Mouse (Mus musculus) hindbrain, embryonic 13.5 days (tissue): Measurements from ENCODE around the gene Shisal2a. TPM values are rescaled to one million over a fixed set of nuclear protein-coding genes. Genes with fewer than 3 reads are reported as not detected.

ENCODE experiments used
- ATAC-seq: fragments of 200-750 bp; cut with Nextera tagmentation; 2 replicates; pipeline ENCODE4 v1.8.0; 2017; ENCODE audit warnings: moderate TSS enrichment; ENCODE audit not compliant: low FRiP score
- H3K27ac ChIP-seq: fragments of 300-500 bp; sonication (generic); 2 replicates; pipeline ENCODE4 v1.5.1; 2015; ENCODE audit warnings: inconsistent platforms, mild to moderate bottlenecking, moderate library complexity
- H3K27me3 ChIP-seq: fragments of 300-500 bp; sonication (generic); 2 replicates; pipeline ENCODE4 v1.6.1; 2015; ENCODE audit warnings: mild to moderate bottlenecking, inconsistent platforms
- H3K36me3 ChIP-seq: fragments of 300-500 bp; sonication (generic); 2 replicates; pipeline ENCODE4 v1.6.1; 2015; ENCODE audit warnings: mild to moderate bottlenecking, inconsistent platforms
- H3K4me1 ChIP-seq: fragments of 300-500 bp; sonication (generic); replicated peaks from 2 replicates; pipeline ENCODE4 v1.6.1; 2015; ENCODE audit warnings: inconsistent platforms
- H3K4me2 ChIP-seq: fragments of 300-500 bp; sonication (generic); 2 replicates; pipeline ENCODE4 v1.6.1; 2015; ENCODE audit warnings: inconsistent platforms, mild to moderate bottlenecking, moderate library complexity
- H3K4me3 ChIP-seq: fragments of 300-500 bp; sonication (generic); 2 replicates; pipeline ENCODE4 v1.5.1; 2015; ENCODE audit warnings: mild to moderate bottlenecking, inconsistent platforms
- H3K9ac ChIP-seq: fragments of 300-500 bp; sonication (generic); 2 replicates; pipeline ENCODE4 v1.6.1; 2015; ENCODE audit warnings: mild to moderate bottlenecking, inconsistent platforms
- H3K9me3 ChIP-seq: fragments of 300-500 bp; sonication (generic); 2 replicates; pipeline ENCODE4 v1.6.1; 2016; ENCODE audit warnings: inconsistent platforms
- WGBS: fragments of 180-500 bp; shearing (Covaris S2); methylation state at CpG from one replicate; pipeline ENCODE4 v1.1.7; 2015; 5-methylcytosine and 5-hydroxymethylcytosine counted together
- polyA plus RNA-seq: library from polyadenylated mRNA; unstranded; fragments of >200 nt; fragmentation: Nextera tagmentation; extraction: Ambion mirVana; gene quantifications from 2 replicates; pipeline ENCODE4 v1.2.1, GENCODE M21; 2015

The Shisal2a gene
- polyA plus RNA-seq, 1 experiment from 2014 or later: 4.9 TPM

DNA sequence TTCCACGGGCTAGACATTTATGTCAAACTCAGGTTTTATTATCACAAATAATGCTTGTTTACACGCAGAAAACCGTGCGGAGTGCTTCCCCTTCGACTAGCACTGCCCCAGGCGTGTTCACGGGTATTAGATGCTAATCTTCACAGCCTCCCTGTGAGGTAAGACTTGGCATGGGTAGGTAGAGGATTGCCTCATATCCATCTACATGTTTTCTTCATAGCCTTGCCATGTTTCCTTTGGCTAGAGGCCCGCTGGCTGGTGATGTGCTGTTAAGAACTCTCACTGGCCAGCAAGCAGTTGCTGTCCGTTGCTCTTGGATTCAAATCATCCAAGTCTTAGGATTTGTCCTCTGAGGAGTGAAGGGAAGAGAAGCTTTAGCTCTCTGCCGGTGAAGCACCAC lies 17.2 kb upstream of the Shisal2a start:
- Histone ChIP-seq H3K4me3 (no peak overlapping the region), H3K9me3 (no peaks in the 10 kb centered on the region), H3K4me2 (no peak overlapping the region), H3K9ac (no peak overlapping the region), H3K27me3 (no peaks in the 10 kb centered on the region), H3K27ac (no peak overlapping the region), H3K4me1 (no peaks in the 10 kb centered on the region), H3K36me3 (peaks cover 16% of the 10 kb centered on the region)
- ATAC-seq: no peak
- WGBS: 94% methylated on average over 10 of the region's 10 CpGs

- no peak for ATAC-seq
- Histone ChIP-seq H3K36me3 (no peaks in the 10 kb centered on the region), H3K9me3 (no peaks in the 10 kb centered on the region), H3K27me3 (no peaks in the 10 kb centered on the region), H3K9ac (no peak overlapping the region), H3K4me3 (no peak overlapping the region), H3K4me2 (no peak overlapping the region), H3K4me1 (no peaks in the 10 kb centered on the region), H3K27ac (no peak overlapping the region)
Measured at GRCm38 (mm10) chr4:108394236-108394635, 11.1 kb upstream of the Shisal2a start.

DNA sequence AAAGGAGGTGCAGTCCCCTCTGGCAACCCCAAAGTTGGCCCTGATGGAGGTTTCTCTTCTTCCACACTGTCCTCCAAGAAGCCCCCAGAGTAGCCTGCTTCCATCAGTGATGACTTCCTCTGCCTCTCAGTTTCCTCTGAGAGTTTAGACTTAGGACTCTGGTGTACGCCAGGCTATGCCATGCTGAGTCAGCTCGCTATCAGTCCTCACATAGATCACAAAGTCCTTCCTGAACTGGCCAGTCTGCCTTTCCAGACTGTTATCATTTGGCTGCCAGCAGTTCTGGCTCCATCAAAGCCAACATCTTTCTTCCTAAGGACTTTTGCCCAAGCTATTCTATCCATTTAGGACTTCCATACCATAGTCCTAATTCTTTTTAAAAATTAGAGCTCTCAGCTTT lies 9.4 kb upstream of the Shisal2a start:
- Histone ChIP-seq H3K9ac (no peak overlapping the region), H3K36me3 (no peaks in the 10 kb centered on the region), H3K27ac (no peak overlapping the region), H3K4me1 (peaks cover 11% of the 10 kb centered on the region), H3K27me3 (no peaks in the 10 kb centered on the region), H3K4me2 (no peak overlapping the region), H3K4me3 (no peak overlapping the region), H3K9me3 (no peaks in the 10 kb centered on the region)
- ATAC-seq: no peak
- WGBS: 85% methylated on average over 2 of the region's 2 CpGs

GRCm38 (mm10) chr4:108391124-108391523 lies 8.0 kb upstream of the Shisal2a start:
- WGBS: 82% methylated on average over 5 of the region's 5 CpGs
- H3K36me3 ChIP-seq: no peaks in the 10 kb centered on the region
- no peaks in the 10 kb centered on the region for H3K27me3 ChIP-seq
- ATAC-seq: no peak
- no peak overlapping the region for H3K27ac ChIP-seq
- no peak overlapping the region for H3K4me3 ChIP-seq
- no peaks in the 10 kb centered on the region for H3K9me3 ChIP-seq
- no peak overlapping the region for H3K4me2 ChIP-seq
- peaks cover 18% of the 10 kb centered on the region for H3K4me1 ChIP-seq
- no peak overlapping the region for H3K9ac ChIP-seq

GRCm38 (mm10) chr4:108388741-108389140 lies 5.6 kb upstream of the Shisal2a start:
- WGBS: 66% methylated on average over 3 of the region's 3 CpGs
- Histone ChIP-seq H3K4me1 (peaks cover 19% of the 10 kb centered on the region), H3K27me3 (peaks cover 16% of the 10 kb centered on the region), H3K36me3 (no peaks in the 10 kb centered on the region), H3K4me2 (no peak overlapping the region), H3K27ac (no peak overlapping the region), H3K9me3 (no peaks in the 10 kb centered on the region), H3K4me3 (no peak overlapping the region), H3K9ac (no peak overlapping the region)
- no peak for ATAC-seq

DNA sequence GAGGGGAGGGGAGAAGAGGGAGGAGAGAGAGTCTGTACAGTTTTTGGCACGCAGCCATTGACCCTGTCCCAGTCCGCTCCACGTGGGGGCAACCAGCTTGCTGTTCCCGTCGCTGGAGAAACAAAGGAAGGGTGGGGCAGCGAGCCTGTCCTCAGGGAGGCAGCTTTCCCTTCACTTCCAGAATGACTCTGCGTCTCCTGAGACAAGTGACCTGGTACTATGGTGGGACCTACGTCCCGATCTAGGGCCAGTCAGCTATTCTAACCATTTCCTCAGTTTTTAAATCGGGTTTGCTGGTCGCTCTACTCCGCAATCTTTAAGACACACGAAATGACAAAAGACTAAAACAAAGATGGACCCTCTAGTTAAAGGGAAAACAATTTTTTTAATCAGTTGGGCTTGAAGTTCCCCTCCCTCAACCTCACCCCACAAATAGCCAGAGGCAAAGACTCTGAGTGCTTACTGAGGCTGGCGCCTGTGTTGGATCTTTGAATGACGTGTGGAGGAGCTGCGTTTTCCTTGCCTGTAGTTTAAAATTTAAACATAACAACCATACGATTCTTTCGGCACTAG lies 4.6 kb upstream of the Shisal2a start:
- WGBS: 6% methylated on average over 18 of the region's 18 CpGs

GRCm38 (mm10) chr4:108387106-108387505 lies 4.0 kb upstream of the Shisal2a start:
- Histone ChIP-seq H3K27me3 (peaks cover 32% of the 10 kb centered on the region), H3K4me1 (peaks cover 26% of the 10 kb centered on the region), H3K4me3 (peak overlapping the region; percentile 31; the same call in 1 of the 2 replicates), H3K9ac (no peak overlapping the region; the same call in 1 of the 2 replicates), H3K4me2 (peak overlapping the region; percentile 59), H3K9me3 (no peaks in the 10 kb centered on the region), H3K27ac (peak overlapping the region; percentile 67), H3K36me3 (no peaks in the 10 kb centered on the region)
- 0 out of 2 replicates have a peak, but pooled peaks have one; percentile 13 for ATAC-seq
- 41% methylated on average over 4 of the region's 4 CpGs for WGBS

More for the DNA sequence above, 4.6 kb upstream of the Shisal2a start:
- H3K27ac ChIP-seq: peak overlapping the region; percentile 67
- ATAC-seq: peak; percentile 55; the same call in 1 of the 2 replicates
- H3K4me1 ChIP-seq: peaks cover 26% of the 10 kb centered on the region
- peak overlapping the region; percentile 59 for H3K4me2 ChIP-seq
- peak overlapping the region; percentile 70 for H3K9ac ChIP-seq
- no peaks in the 10 kb centered on the region for H3K9me3 ChIP-seq
- peaks cover 26% of the 10 kb centered on the region for H3K27me3 ChIP-seq
- peak overlapping the region; percentile 31 for H3K4me3 ChIP-seq
- H3K36me3 ChIP-seq: no peaks in the 10 kb centered on the region

DNA sequence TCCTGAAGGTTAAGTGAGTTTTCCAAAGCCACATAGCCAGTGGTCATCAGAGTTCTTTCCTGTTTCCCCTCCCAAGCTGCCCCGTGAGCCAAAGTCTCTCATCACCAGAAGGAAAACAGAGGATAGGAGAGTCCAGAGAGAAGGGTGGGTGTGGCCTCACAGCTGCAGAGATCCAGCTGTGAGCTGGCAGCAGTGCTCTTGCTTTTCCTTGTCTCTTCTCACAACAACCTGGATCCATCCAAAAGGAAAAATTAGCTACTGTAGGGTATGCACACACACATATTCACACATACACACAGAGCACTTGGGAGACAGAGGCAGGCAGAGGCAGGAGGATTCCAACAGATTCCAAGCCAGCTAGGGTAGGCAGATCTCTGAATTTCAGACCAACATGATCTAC lies 2.9 kb upstream of the Shisal2a start:
- no peak overlapping the region for H3K27ac ChIP-seq
- H3K27me3 ChIP-seq: peaks cover 35% of the 10 kb centered on the region
- no peak overlapping the region for H3K4me3 ChIP-seq
- no peak for ATAC-seq
- H3K4me2 ChIP-seq: no peak overlapping the region
- H3K9me3 ChIP-seq: no peaks in the 10 kb centered on the region
- WGBS: 29% methylated on average over 1 of the region's 1 CpGs
- H3K4me1 ChIP-seq: peaks cover 26% of the 10 kb centered on the region
- H3K9ac ChIP-seq: no peak overlapping the region
- no peaks in the 10 kb centered on the region for H3K36me3 ChIP-seq

- Histone ChIP-seq H3K27me3 (peaks cover 33% of the 10 kb centered on the region), H3K4me3 (no peak overlapping the region), H3K9me3 (no peaks in the 10 kb centered on the region), H3K4me2 (no peak overlapping the region), H3K9ac (no peak overlapping the region), H3K4me1 (peaks cover 14% of the 10 kb centered on the region; the same call in 1 of the 2 replicates), H3K36me3 (no peaks in the 10 kb centered on the region), H3K27ac (no peak overlapping the region)
- WGBS: 21% methylated on average over 1 of the region's 1 CpGs
- no peak for ATAC-seq
Measured at GRCm38 (mm10) chr4:108380146-108380545, 3.0 kb downstream of the Shisal2a start.

GRCm38 (mm10) chr4:108379476-108379875 lies 3.7 kb downstream of the Shisal2a start:
- Histone ChIP-seq H3K4me3 (no peak overlapping the region), H3K27ac (no peak overlapping the region), H3K9me3 (no peaks in the 10 kb centered on the region), H3K27me3 (peaks cover 26% of the 10 kb centered on the region), H3K4me2 (no peak overlapping the region), H3K9ac (no peak overlapping the region), H3K4me1 (peaks cover 14% of the 10 kb centered on the region; the same call in 1 of the 2 replicates), H3K36me3 (no peaks in the 10 kb centered on the region)
- no peak for ATAC-seq
- 80% methylated on average over 3 of the region's 3 CpGs for WGBS

- no peaks in the 10 kb centered on the region for H3K27me3 ChIP-seq
- no peaks in the 10 kb centered on the region for H3K4me1 ChIP-seq
- H3K27ac ChIP-seq: no peak overlapping the region
- H3K9me3 ChIP-seq: no peaks in the 10 kb centered on the region
- no peak overlapping the region for H3K4me3 ChIP-seq
- no peak for ATAC-seq
- H3K36me3 ChIP-seq: no peaks in the 10 kb centered on the region
- no peak overlapping the region for H3K9ac ChIP-seq
- 88% methylated on average over 3 of the region's 3 CpGs for WGBS
- no peak overlapping the region for H3K4me2 ChIP-seq
Measured at GRCm38 (mm10) chr4:108372166-108372565, 11.0 kb downstream of the Shisal2a start.

DNA sequence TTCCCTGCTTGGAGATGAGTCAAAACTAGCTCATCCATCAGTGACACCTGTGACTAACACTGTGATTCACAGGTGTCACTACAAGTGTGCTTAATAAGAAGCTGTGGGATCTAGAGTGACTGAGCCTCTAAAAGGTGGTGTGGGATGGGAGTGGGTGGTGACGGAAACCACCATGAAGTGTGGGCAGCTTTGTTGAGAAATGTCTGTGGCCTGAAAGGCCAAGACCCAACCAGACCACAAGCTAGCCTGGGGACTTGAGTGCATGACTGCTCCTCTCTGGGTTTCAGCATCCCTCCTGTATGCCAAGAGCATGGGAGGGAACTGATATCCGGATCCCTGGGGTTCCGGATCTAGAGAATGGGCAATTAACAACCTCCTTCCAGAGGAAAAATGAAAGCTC lies 11.7 kb downstream of the Shisal2a start:
- Histone ChIP-seq H3K9me3 (no peaks in the 10 kb centered on the region), H3K4me3 (no peak overlapping the region), H3K36me3 (no peaks in the 10 kb centered on the region), H3K27ac (no peak overlapping the region), H3K4me2 (no peak overlapping the region), H3K9ac (no peak overlapping the region), H3K4me1 (no peaks in the 10 kb centered on the region), H3K27me3 (no peaks in the 10 kb centered on the region)
- 85% methylated on average over 3 of the region's 3 CpGs for WGBS
- no peak for ATAC-seq

DNA sequence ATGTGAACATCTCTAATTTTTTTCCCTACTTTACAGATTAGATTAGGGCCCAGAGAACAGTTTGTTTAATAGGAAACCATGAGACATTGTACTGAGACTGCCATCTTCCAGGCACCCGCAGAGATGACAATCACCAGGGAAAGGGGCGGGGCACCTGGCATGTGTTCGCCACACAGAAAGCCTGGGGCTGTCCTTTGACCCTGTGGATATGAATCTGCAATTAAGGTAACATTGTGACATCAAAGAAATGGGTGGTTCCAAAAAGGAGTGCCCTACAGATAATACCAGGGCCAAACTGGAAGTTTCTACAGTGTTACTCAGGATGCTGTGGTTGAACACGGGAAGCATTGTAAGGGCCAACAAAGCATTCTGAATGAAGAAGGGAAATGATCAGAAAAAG lies 12.7 kb downstream of the Shisal2a start:
- Histone ChIP-seq H3K4me1 (no peaks in the 10 kb centered on the region), H3K36me3 (no peaks in the 10 kb centered on the region), H3K27me3 (no peaks in the 10 kb centered on the region), H3K4me3 (no peak overlapping the region), H3K27ac (no peak overlapping the region), H3K4me2 (no peak overlapping the region), H3K9ac (no peak overlapping the region), H3K9me3 (no peaks in the 10 kb centered on the region)
- WGBS: 68% methylated on average over 4 of the region's 4 CpGs
- no peak for ATAC-seq
